In the genomic region with DNA sequence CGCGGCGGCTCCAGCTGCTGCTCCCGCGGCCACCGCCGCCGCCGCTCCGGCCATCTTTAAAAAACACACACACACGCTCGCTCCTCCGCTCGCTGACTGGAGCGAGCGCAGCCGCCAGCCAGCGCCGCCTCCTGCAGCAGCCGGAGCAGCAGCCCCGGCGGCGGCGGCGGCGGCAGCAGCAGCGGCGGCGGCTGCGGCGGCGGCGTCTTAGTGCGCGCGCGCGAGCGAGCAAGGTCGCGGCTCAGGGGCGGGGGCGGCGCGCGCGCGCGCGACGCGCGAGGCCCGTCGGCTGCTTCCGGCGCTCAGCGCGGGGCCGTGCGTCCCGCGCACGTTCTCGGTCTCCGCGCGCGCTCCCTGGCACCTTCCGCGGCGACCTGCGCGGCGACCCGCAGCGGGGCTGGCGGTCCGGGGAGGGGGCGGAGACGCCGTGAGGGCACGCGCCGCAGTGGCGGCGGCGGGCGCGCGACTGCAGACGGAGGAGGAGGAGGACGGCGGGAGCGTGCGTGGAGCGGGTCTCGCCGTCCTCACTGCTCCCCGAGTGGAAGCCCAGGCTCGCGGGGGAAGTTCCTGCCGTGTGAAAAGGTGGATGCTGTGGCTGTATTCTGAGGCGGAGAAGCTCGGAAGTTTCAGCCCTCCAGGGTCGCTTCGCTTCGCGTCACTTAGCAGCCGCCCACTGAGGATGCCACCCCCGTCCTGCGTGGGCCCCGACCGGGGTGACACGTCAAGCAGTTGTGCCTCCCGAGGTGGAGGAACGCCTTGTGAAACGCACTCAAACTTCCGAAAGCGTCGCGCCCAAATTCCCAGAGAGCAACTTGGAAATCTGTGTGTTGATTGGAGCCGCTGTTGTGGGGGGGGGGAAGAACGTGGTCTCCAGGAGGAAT, we compare ENCODE assay signal across 8 mouse cellular contexts. TPM values are rescaled to one million over a fixed set of nuclear protein-coding genes. Genes with fewer than 3 reads are reported as not detected.
DNase-seq lines count a peak whose midpoint lies in the region; ATAC-seq lines count a peak whose summit lies in the region.

Gene Kdm7a (minus strand): TSS at position 209 of the 881 bp plus-strand sequence.

- H3K4me3 ChIP-seq in forebrain, embryonic 10.5 days = peak within 1 kb of the TSS; percentile 74
- peak within 1 kb of the TSS; percentile 88 for H3K4me3 ChIP-seq in heart, embryonic 15.5 days
- peak within 1 kb of the TSS; percentile 100 for H3K4me3 ChIP-seq in liver, embryonic 13.5 days (replicated peaks)
- peak within 1 kb of the TSS; percentile 97 for H3K4me3 ChIP-seq in stomach, embryonic 14.5 days (ENCODE audit: low read depth, low read length)

- peak within 1 kb of the TSS; percentile 96 for H3K9ac ChIP-seq in heart, embryonic 15.5 days
- peak within 1 kb of the TSS; percentile 100 for H3K9ac ChIP-seq in liver, embryonic 13.5 days
- peak within 1 kb of the TSS; percentile 88 for H3K9ac ChIP-seq in stomach, embryonic 14.5 days (replicated peaks; ENCODE audit: low read depth, low read length)

- H3K4me2 ChIP-seq in heart, embryonic 15.5 days = peak within 1 kb of the TSS; percentile 80
- H3K4me2 ChIP-seq in liver, embryonic 13.5 days = peak within 1 kb of the TSS; percentile 93
- H3K4me2 ChIP-seq in stomach, embryonic 14.5 days (replicated peaks; ENCODE audit: low read depth, low read length) = peak within 1 kb of the TSS; percentile 69

- WGBS in forebrain, embryonic 10.5 days = 5% methylated on average over 121 of the region's 124 CpGs
- under 1% methylated on average over 117 of the region's 124 CpGs for WGBS in heart, embryonic 15.5 days
- under 1% methylated on average over 80 of the region's 124 CpGs for WGBS in liver, embryonic 13.5 days (ENCODE audit: insufficient replicate concordance)
- WGBS in stomach, embryonic 14.5 days = under 1% methylated on average over 108 of the region's 124 CpGs

- no peaks in the 10 kb centered on the region for H3K36me3 ChIP-seq in forebrain, embryonic 10.5 days (replicated peaks)
- H3K36me3 ChIP-seq in heart, embryonic 15.5 days = no peaks in the 10 kb centered on the region
- H3K36me3 ChIP-seq in liver, embryonic 13.5 days = no peaks in the 10 kb centered on the region
- H3K36me3 ChIP-seq in stomach, embryonic 14.5 days (ENCODE audit: control insufficient read depth, insufficient read depth, low read length) = no peaks in the 10 kb centered on the region

- ATAC-seq in CD4-positive, CD25-positive, alpha-beta regulatory T cell, adult 4 months = peak; percentile 59
- ATAC-seq in heart, embryonic 15.5 days (replicated peaks; ENCODE audit: insufficient number of reproducible peaks, insufficient read depth, low FRiP score, low read depth) = peak; percentile 83
- peak; percentile 71 for ATAC-seq in liver, embryonic 13.5 days (ENCODE audit: low read depth)
- ATAC-seq in stomach, embryonic 14.5 days (ENCODE audit: insufficient number of reproducible peaks, insufficient read depth, low FRiP score, low read depth) = peak; percentile 78

- peak within 1 kb of the TSS; percentile 95 for H3K27ac ChIP-seq in forebrain, embryonic 10.5 days
- H3K27ac ChIP-seq in heart, embryonic 15.5 days = peak within 1 kb of the TSS; percentile 97
- peak within 1 kb of the TSS; percentile 99 for H3K27ac ChIP-seq in liver, embryonic 13.5 days
- peak within 1 kb of the TSS; percentile 97 for H3K27ac ChIP-seq in stomach, embryonic 14.5 days (ENCODE audit: low read length)

- no peaks in the 10 kb centered on the region for H3K9me3 ChIP-seq in forebrain, embryonic 10.5 days
- H3K9me3 ChIP-seq in heart, embryonic 15.5 days (replicated peaks) = no peaks in the 10 kb centered on the region
- H3K9me3 ChIP-seq in liver, embryonic 13.5 days (replicated peaks) = no peaks in the 10 kb centered on the region
- no peaks in the 10 kb centered on the region for H3K9me3 ChIP-seq in stomach, embryonic 14.5 days (ENCODE audit: control insufficient read depth, low read depth, low read length)

- no peaks in the 10 kb centered on the region for H3K27me3 ChIP-seq in forebrain, embryonic 10.5 days (ENCODE audit: poor library complexity, severe bottlenecking)
- no peaks in the 10 kb centered on the region for H3K27me3 ChIP-seq in heart, embryonic 15.5 days
- no peaks in the 10 kb centered on the region for H3K27me3 ChIP-seq in liver, embryonic 13.5 days
- no peaks in the 10 kb centered on the region for H3K27me3 ChIP-seq in stomach, embryonic 14.5 days (ENCODE audit: control insufficient read depth, insufficient read depth, low read length)

- H3K4me1 ChIP-seq in forebrain, embryonic 10.5 days = peaks cover 20% of the 10 kb centered on the region
- H3K4me1 ChIP-seq in heart, embryonic 15.5 days (replicated peaks) = peaks cover 3% of the 10 kb centered on the region; the same call in 1 of the 2 replicates
- peaks cover 25% of the 10 kb centered on the region for H3K4me1 ChIP-seq in liver, embryonic 13.5 days (replicated peaks)
- H3K4me1 ChIP-seq in stomach, embryonic 14.5 days (ENCODE audit: control insufficient read depth, insufficient read depth, low read length) = no peaks in the 10 kb centered on the region

- peak; percentile 75 for DNase-seq in c-Kit-negative CD71-positive TER-119-positive erythroid progenitor cells, embryonic 14.5 days (ENCODE audit: low read depth, low spot score)
- peak; percentile 78 for DNase-seq in forebrain, embryonic 10.5 days (ENCODE audit: extremely low spot score, low spot score)
- DNase-seq in kidney, postnatal 14 days = peak; percentile 95
- DNase-seq in liver, embryonic 13.5 days = peak; percentile 78
- peak; percentile 68 to 81 for DNase-seq in natural killer cell, adult 2 months (ENCODE audit: low spot score in 2 of 2)

RNA-seq across cellular contexts. Expression of gene Kdm7a, which starts in this region (rescaled TPM):
- polyA plus RNA-seq in CD4-positive, CD25-positive, alpha-beta regulatory T cell, adult 4 months (2017; shearing (Covaris generic)) = 10 to 100 TPM; 10.2 to 13.6 TPM
- 9.7 and 9.8 TPM in 2 replicates for polyA plus RNA-seq in forebrain, embryonic 10.5 days (2016; fragmentation: Nextera tagmentation; extraction: Ambion mirVana)
- 4.6 and 5.4 TPM in 2 replicates for polyA plus RNA-seq in heart, embryonic 15.5 days (2015; fragmentation: Nextera tagmentation; extraction: Ambion mirVana)
- polyA plus RNA-seq in liver, embryonic 13.5 days (2015; fragmentation: Nextera tagmentation; extraction: Ambion mirVana) = 9.1 and 11.6 TPM in 2 replicates
- 6.5 and 7.2 TPM in 2 replicates for polyA plus RNA-seq in stomach, embryonic 14.5 days (2014; fragmentation: Nextera tagmentation; extraction: Ambion mirVana)

Comparison
In these comparisons a context has a peak if more than half of its experiments do, and no peak if none do; other contexts are left out.
1. Peak in every context shown above with its lines: DNase-seq, ATAC-seq, H3K4me3 ChIP-seq and H3K27ac ChIP-seq.